Mouse (Mus musculus): ENCODE data around the gene Olfr1383. TPM values are rescaled to one million over a fixed set of nuclear protein-coding genes. Genes with fewer than 3 reads are reported as not detected.
"Not testable (repeated sequence)": the region's sequence is repeated elsewhere in the genome, so short reads cannot be mapped to it uniquely, and the experiment has no call there.

Olfr1383 gene
- total RNA-seq (2022), result under 1 TPM in 1 of 4 experiments, not detected in 3; 0.47 TPM

DNA sequence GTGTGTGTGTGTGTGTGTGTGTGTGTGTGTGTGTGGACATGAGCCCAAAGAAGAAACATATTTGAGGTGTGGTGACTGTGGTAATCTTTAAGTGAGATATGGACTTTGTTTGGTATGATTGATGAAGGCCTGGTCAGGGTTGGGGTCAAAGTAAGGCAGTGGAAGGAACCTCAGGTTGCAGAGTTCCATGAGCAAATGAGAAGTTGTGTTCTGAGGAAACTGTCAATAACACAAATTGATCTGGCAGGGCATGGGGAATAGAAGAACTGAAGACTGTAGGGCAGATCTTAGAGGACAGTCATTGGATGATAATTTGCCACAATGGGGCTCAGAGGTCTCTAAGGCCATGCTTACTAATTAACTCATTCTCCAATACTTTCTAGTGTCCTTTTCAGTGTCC lies at the start of gene Olfr1383:
Gene Olfr1383, plus strand, starts transcription at position 301 of the 400 bp plus-strand sequence.
- DNase-seq (ENCODE audit: low spot score in 2 of 2), result no peak

DNA sequence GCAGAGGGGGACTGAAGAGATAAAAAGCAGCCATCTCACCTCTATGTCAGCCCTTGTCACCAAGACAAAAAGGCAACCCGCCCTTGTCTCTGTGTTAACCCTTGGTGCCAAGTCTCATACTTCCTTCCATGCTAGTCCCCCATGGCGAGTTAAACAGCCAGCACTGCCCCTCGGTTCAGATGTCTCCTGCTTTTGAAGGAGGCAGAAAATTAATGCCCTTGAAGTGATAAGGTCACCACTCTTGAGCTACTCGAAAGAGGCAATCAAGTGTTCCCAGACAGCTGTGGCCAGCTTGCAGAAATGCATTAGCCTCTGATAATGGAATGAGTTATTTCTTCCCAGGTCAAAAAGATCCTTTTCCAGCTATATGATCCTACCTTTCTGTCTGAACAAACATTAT lies 33.5 kb upstream of the Olfr1383 start:
- DNase-seq (ENCODE audit: low spot score in 2 of 2), result no peak

- DNase-seq (ENCODE audit: low spot score in 2 of 2), result not testable (repeated sequence)
Measured at GRCm38 (mm10) chr11:49488770-49489169, 30.7 kb upstream of the Olfr1383 start, which contains the start of gene Olfr1385. TSS of gene Olfr1385 (plus strand) at chr11:49489070.

DNA sequence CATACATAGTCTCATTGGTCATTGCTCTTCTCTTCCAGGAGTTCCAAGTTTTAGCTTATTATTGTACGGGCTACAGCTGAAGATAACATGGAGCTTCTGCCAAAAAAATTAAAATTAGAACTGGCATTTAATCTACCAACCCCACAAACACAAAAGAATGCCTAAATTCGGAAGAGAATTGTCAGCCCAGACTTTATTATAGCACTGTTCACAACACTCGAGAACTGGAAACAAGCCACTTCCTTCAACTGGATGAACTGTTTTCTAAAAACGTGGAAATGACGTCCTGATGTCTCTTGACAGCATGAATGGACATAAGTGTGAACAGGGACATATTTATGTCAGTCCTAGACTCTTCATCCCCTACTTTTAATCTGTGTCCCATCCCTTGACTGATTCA lies 1.4 kb upstream of the Olfr1383 start:
- DNase-seq (ENCODE audit: low spot score in 2 of 2), result no peak

- no peak for DNase-seq (ENCODE audit: low spot score in 2 of 2)
Measured at GRCm38 (mm10) chr11:49527947-49528346, 8.5 kb downstream of the Olfr1383 start, which contains the start of gene Olfr1382. TSS of gene Olfr1382 (plus strand) at chr11:49528247.

- no peak for DNase-seq (ENCODE audit: low spot score in 2 of 2)
Measured at GRCm38 (mm10) chr11:49532761-49533160, 13.3 kb downstream of the Olfr1383 start.

DNA sequence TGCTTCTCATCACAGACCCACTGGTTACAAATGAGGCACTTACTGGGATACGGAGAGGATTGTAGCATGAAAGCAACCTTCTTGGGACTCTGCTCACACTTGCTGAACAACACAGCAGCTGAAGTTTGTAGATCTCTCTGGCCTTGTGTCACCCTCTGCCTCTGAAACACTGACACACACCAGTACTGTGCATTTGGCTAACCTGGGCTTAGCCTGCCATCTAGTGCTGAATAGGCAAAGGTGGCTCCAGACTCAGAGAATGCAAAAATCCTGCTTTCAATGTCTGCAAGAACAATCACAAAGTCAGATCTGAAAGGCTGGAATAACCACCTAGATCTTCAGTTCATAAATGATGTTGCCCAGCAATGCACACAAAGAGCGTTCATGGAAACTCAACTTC lies 17.2 kb downstream of the Olfr1383 start:
- DNase-seq (ENCODE audit: low spot score in 2 of 2), result not testable (repeated sequence)

- DNase-seq (ENCODE audit: low spot score in 2 of 2), result not testable (repeated sequence)
Measured at GRCm38 (mm10) chr11:49543149-49543548, 23.7 kb downstream of the Olfr1383 start, which contains the start of gene Olfr1381. TSS of gene Olfr1381 (plus strand) at chr11:49543449.

GRCm38 (mm10) chr11:49554033-49554432 lies 34.6 kb downstream of the Olfr1383 start:
- not testable (repeated sequence) for DNase-seq (ENCODE audit: low spot score in 2 of 2)

DNA sequence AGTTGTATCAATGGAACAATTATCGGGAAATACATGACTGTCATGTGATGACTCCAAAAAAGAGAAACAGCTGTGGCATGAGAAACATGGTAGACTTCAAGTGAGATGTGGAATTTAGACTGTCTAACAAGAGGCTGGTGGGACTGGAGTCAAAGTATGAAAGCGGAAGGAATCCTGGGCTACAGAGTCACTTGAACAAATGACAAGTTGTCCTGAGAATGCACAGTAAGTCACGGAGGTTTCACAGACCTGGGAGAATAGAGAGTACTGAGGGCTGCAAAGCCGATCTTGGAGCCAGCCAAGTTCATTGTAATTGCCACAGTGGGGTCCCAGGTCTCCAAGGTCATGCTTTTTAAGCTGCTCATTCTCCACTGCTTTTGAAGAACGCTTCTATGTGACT lies 37.1 kb downstream of the Olfr1383 start, which contains the start of gene Olfr1380:
Gene Olfr1380, plus strand, starts transcription at position 301 of the 400 bp plus-strand sequence.
- not testable (repeated sequence) for DNase-seq (ENCODE audit: low spot score in 2 of 2)

DNA sequence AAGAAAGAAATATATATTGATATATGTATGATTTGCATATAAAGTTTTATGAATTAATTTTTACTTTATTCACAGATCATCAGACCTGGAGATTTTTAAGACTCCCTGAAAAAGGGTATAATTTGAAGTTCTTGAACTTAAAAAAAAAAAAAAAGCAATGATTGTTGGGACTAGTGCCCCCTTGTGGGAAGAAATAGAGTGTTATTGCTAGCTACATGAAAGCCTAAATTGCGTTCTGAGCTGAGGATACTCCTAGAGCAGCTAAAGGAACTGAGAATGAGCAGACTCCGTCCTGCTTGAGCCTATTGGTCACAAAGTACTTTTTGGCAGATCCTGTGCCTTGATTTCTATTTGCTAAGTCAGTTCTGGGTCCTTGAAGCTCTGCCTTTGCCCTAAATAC lies 55.6 kb downstream of the Olfr1383 start:
- DNase-seq (ENCODE audit: low spot score in 2 of 2), result not testable (repeated sequence)

Other genes with a start within 250 kb of the Olfr1383 start
- not detected for gene Olfr1393, start 241.3 kb upstream of the Olfr1383 start, total RNA-seq (2022)
- not detected for gene Olfr1392, start 234.4 kb upstream of the Olfr1383 start, total RNA-seq (2022)
- not detected for gene Olfr10, start 214.9 kb upstream of the Olfr1383 start, total RNA-seq (2022)
- not detected for gene Olfr1391, start 196.9 kb upstream of the Olfr1383 start, total RNA-seq (2022)
- not detected for gene Olfr1390, start 184.5 kb upstream of the Olfr1383 start, total RNA-seq (2022)
- not detected for gene Olfr1389, start 96.6 kb upstream of the Olfr1383 start, total RNA-seq (2022)
- gene Olfr1388, start 83.0 kb upstream of the Olfr1383 start, total RNA-seq (2022), result under 1 TPM in 3 of 4 experiments, not detected in 1; 0.08 to 0.17 (median 0.10) TPM
- gene Olfr1387, start 64.3 kb upstream of the Olfr1383 start, total RNA-seq (2022), result not detected
- gene Olfr1386, start 54.6 kb upstream of the Olfr1383 start, total RNA-seq (2022), result not detected
- gene Olfr1385, start 30.6 kb upstream of the Olfr1383 start, total RNA-seq (2022), result not detected
- not detected for gene Olfr1384, start 12.9 kb upstream of the Olfr1383 start, total RNA-seq (2022)
- under 1 TPM in 1 of 4 experiments, not detected in 3; 0.07 TPM for gene Olfr1382, start 8.6 kb downstream of the Olfr1383 start, total RNA-seq (2022)
- not detected for gene Olfr1381, start 23.8 kb downstream of the Olfr1383 start, total RNA-seq (2022)
- gene Olfr1380, start 37.2 kb downstream of the Olfr1383 start, total RNA-seq (2022), result not detected
- gene Flt4, start 89.6 kb downstream of the Olfr1383 start, total RNA-seq (2022), result 1 to 10 TPM; 2.1 to 2.4 (median 2.3) TPM
- gene Scgb3a1, start 144.0 kb downstream of the Olfr1383 start, total RNA-seq (2022), result not detected
- 10 to 100 TPM in 2 of 4 experiments, 1 to 10 TPM in 2; 7.9 to 14.0 (median 9.8) TPM for gene Cnot6, start 193.1 kb downstream of the Olfr1383 start, total RNA-seq (2022)